Mouse (Mus musculus): ENCODE results near the gene Chit1.

DNA sequence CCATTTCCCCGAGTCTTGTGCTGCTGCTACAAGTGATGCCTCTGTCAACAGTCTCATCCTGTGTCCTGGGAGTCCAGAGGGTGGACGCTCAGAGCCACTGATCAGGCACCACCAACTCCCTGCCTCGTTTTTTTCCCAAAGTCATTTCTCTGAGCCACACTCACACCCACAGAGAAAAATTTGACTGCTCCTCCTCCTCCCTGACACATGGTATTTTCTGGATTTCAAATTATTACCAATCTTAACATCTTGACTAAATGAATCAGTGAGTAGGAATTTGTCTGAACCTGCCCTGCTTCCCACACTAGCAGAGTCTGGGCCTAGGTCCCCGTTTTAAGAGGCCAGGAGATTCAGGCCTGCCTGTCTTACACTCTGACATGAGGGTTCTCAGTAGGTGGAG lies 81.0 kb downstream of the Chit1 start:
- TF ChIP-seq GATA1 (IDR thresholded peaks at IDR 0.05; ENCODE audit: low read depth, low read length) (no peak), POLR2A (IDR thresholded peaks at IDR 0.05; ENCODE audit: control insufficient read depth in 1 of 2, insufficient read depth in 1 of 2, low read depth in 1 of 2, low read length in 2 of 2, poor library complexity in 1 of 2) (no peak), CTCF (IDR thresholded peaks at IDR 0.05 in 2 of 3, conservative IDR thresholded peaks at IDR 0.05 in 1 of 3; ENCODE audit: control insufficient read depth in 1 of 3, insufficient read depth in 1 of 3, low read depth in 2 of 3, low read length in 3 of 3, poor library complexity in 1 of 3, severe bottlenecking in 1 of 3) (no peak), NRF1 (IDR thresholded peaks at IDR 0.05; ENCODE audit: insufficient read depth, low read depth, low read length, poor library complexity, severe bottlenecking) (no peak), ETS1 (IDR thresholded peaks at IDR 0.05; ENCODE audit: low read depth, low read length) (no peak), USF2 (IDR thresholded peaks at IDR 0.05; ENCODE audit: borderline replicate concordance in 1 of 2, insufficient read depth in 1 of 2, low read depth in 1 of 2, low read length in 2 of 2) (no peak), ZC3H11A (IDR thresholded peaks at IDR 0.05; ENCODE audit: low read depth, low read length) (no peak), ZMIZ1 (IDR thresholded peaks at IDR 0.05; ENCODE audit: low read depth, low read length) (no peak), MAZ (IDR thresholded peaks at IDR 0.05; ENCODE audit: low read depth, low read length) (no peak), EP300 (IDR thresholded peaks at IDR 0.05; ENCODE audit: low read depth in 1 of 2, low read length in 2 of 2) (no peak)

Data from MEL (cell line).